7 mouse cellular contexts compared by ENCODE assay signal in the genomic region with DNA sequence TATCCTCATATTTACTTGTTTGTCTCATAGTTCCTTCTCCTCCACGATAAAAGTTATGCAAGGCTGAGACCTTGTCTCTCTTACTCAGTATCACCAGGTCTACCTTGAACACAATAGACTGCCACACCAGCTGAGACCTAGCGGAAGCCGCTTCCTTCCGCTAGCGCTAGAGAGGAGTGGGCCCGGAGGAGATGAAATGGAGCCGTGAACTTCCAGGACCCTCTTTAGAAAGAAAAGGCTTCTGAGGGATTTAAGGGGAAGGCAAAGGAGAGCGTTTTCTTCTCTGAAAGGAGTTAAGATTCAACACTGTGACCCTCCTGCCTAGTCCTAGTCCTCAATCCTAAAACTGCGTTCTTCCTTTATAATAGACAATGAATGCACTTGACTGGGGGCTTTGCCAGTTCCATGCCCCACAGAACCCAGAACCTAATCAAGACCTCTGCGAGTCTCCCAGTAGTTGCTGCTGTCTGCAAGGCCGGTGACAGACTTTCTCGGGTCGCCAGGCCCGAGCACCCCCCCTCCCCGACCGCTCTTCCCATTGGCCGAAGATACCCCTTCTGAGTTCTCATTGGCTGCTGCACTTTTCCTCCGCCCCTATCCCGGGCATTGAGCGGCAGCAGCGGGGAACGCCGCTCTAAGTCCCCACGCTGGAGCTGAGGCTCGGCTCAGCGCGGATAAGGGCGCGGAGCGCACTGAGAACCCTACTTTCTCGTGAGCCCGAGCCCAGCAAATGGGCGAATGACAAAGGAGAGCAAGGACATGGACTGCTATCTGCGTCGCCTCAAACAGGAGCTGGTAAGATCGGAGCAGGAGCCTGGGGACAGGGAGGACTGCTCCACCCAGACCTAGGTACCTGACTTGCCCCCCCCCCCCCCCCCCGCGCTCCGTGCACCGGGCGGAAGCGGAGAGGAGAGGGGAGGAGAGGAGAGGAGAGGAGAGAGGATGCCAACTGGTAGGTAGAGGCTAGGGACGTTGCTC. TPM values are rescaled to one million over a fixed set of nuclear protein-coding genes. Genes with fewer than 3 reads are reported as not detected.
DNase-seq lines count a peak whose midpoint lies in the region; ATAC-seq lines count a peak whose summit lies in the region.

A gene (plus strand): TSS at position 569 of the 978 bp plus-strand sequence.

- WGBS in midbrain, embryonic 10.5 days: 1% methylated on average over 38 of the region's 43 CpGs

- H3K4me3 ChIP-seq in midbrain, embryonic 10.5 days: peak within 1 kb of the TSS; percentile 73

- H3K4me1 ChIP-seq in midbrain, embryonic 10.5 days: peaks cover 55% of the 10 kb centered on the region

- intact Hi-C loops in gastrocnemius, postnatal 14 days (cut with DNase I; ENCODE audit: low total_unique reads): no loop called here
- intact Hi-C loops in left cerebral cortex, postnatal 36 days (cut with DNase I): loop anchor here (1.0 kb wide), 1 partner anchor 11 kb away; no protein-coding TSS in a partner anchor

- peak; percentile 91 for DNase-seq in adrenal gland, adult 2 months
- DNase-seq in embryo, embryonic 10 days (ENCODE audit: low spot score): peak; percentile 89
- peak; percentile 80 for DNase-seq in gastrocnemius, postnatal 14 days
- DNase-seq in left cerebral cortex, postnatal 36 days (ENCODE audit: low spot score in 2 of 2): peak; percentile 85 to 88
- peak; percentile 85 for DNase-seq in midbrain, embryonic 10.5 days (ENCODE audit: low spot score)
- DNase-seq in right cerebral cortex, postnatal 4 days: peak; percentile 68

- H3K36me3 ChIP-seq in midbrain, embryonic 10.5 days: no peaks in the 10 kb centered on the region

- H3K9me3 ChIP-seq in midbrain, embryonic 10.5 days (replicated peaks): no peaks in the 10 kb centered on the region

- peaks cover 60% of the 10 kb centered on the region for H3K27me3 ChIP-seq in midbrain, embryonic 10.5 days (ENCODE audit: low read depth, poor library complexity, severe bottlenecking)

- H3K27ac ChIP-seq in midbrain, embryonic 10.5 days (replicated peaks): peak within 1 kb of the TSS; percentile 72

- ATAC-seq in inflammation-experienced regulatory T-cells, adult 6 months: peak; percentile 85

RNA-seq across cellular contexts. Expression of the gene that starts here (rescaled TPM):
- total RNA-seq in adrenal gland, adult 2 months (2021): 1 to 10 TPM; 1.3 to 3.6 TPM
- 0.54 and 0.91 TPM in 2 replicates for polyA plus RNA-seq in adrenal gland, adult 2 months (2012; rRNA removed)
- total RNA-seq in gastrocnemius, postnatal 14 days (2021): 1 to 10 TPM; 5.7 to 8.8 TPM
- 1 to 10 TPM; 1.5 to 2.0 (median 1.8) TPM for polyA plus RNA-seq in inflammation-experienced regulatory T-cells, adult 6 months (2017; shearing (Covaris generic))
- total RNA-seq in left cerebral cortex, postnatal 36 days (2021): 100 to 1,000 TPM in 1 of 2 experiments, 10 to 100 TPM in 1; 95.7 to 106 TPM
- 0.90 and 1.0 TPM in 2 replicates for polyA plus RNA-seq in midbrain, embryonic 10.5 days (2016; fragmentation: Nextera tagmentation; extraction: Ambion mirVana)

Comparison
In these comparisons a context has a peak if more than half of its experiments do, and no peak if none do; other contexts are left out.
1. Peak in every context shown above with its lines: DNase-seq, ATAC-seq, H3K4me3 ChIP-seq and H3K27ac ChIP-seq.
2. RNA of the gene that starts here (total RNA-seq): 95.7 to 106 TPM in left cerebral cortex, postnatal 36 days; 5.7 to 8.8 TPM in gastrocnemius, postnatal 14 days and 1.3 to 3.6 TPM in adrenal gland, adult 2 months; every median in the first group is over 4 times any median in the second.